16 mouse cellular contexts compared by ENCODE assay signal in the genomic region with DNA sequence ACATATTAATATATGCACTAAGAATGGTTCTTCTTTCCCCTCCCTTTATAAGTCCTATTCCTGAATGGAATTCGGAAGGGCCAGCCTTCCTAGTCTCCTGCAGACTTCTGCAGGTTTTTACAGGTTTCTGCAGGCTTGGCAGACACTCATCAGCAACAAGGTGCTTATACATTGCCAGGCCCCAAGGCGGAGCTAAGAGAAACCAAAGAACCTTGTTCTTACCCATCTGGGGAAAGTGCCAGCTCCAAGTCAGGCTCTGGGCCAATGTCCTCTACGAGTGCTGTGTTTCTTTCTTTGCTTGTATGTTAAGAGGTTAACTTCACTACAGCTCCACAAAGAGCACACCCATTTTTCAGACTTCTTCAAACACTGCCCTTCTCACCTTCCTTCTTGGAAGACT. TPM values are rescaled to one million over a fixed set of nuclear protein-coding genes. Genes with fewer than 3 reads are reported as not detected.
A peak's percentile ranks its signal among the peaks of the same experiment; 100 is the strongest.
DNase-seq lines count a peak whose midpoint lies in the region; ATAC-seq lines count a peak whose summit lies in the region.
"Had no signal": no experiment of that assay in that cellular context is flagged by ENCODE, and none has a peak within 500 bp of the region (broad histone marks: within the 10 kb centered on the region; RNA-seq: fewer than 3 reads in every experiment).

No protein-coding gene starts in this region.

- H3K27me3 ChIP-seq in kidney, embryonic 16.5 days (ENCODE audit: insufficient read depth, low read length): no peaks in the 10 kb centered on the region
- H3K27me3 ChIP-seq in lung, embryonic 16.5 days (ENCODE audit: control insufficient read depth, insufficient read depth, low read depth, low read length): no peaks in the 10 kb centered on the region
- no peaks in the 10 kb centered on the region for H3K27me3 ChIP-seq in midbrain, embryonic 10.5 days (ENCODE audit: low read depth, poor library complexity, severe bottlenecking)
- H3K27me3 ChIP-seq: hindbrain, embryonic 13.5 days; limb, embryonic 12.5 days; neural tube, embryonic 13.5 days had no signal

- H3K4me1 ChIP-seq in kidney, embryonic 16.5 days (ENCODE audit: insufficient read depth, low read length): no peaks in the 10 kb centered on the region
- H3K4me1 ChIP-seq in lung, embryonic 16.5 days (replicated peaks; ENCODE audit: control insufficient read depth, insufficient read depth, low read length): no peaks in the 10 kb centered on the region
- H3K4me1 ChIP-seq in midbrain, embryonic 10.5 days: no peaks in the 10 kb centered on the region
- H3K4me1 ChIP-seq: hindbrain, embryonic 13.5 days; limb, embryonic 12.5 days; neural tube, embryonic 13.5 days had no signal

- H3K9me3 ChIP-seq in kidney, embryonic 16.5 days (ENCODE audit: low read length): no peaks in the 10 kb centered on the region
- no peaks in the 10 kb centered on the region for H3K9me3 ChIP-seq in lung, embryonic 16.5 days (ENCODE audit: control insufficient read depth, low read length)
- H3K9me3 ChIP-seq in midbrain, embryonic 10.5 days (replicated peaks): no peaks in the 10 kb centered on the region
- H3K9me3 ChIP-seq: hindbrain, embryonic 13.5 days; limb, embryonic 12.5 days; neural tube, embryonic 13.5 days had no signal

- H3K36me3 ChIP-seq in kidney, embryonic 16.5 days (ENCODE audit: insufficient read depth, low read length): no peaks in the 10 kb centered on the region
- H3K36me3 ChIP-seq in lung, embryonic 16.5 days (ENCODE audit: control insufficient read depth, insufficient read depth, low read length): no peaks in the 10 kb centered on the region
- H3K36me3 ChIP-seq in midbrain, embryonic 10.5 days: no peaks in the 10 kb centered on the region
- H3K36me3 ChIP-seq: hindbrain, embryonic 13.5 days; limb, embryonic 12.5 days; neural tube, embryonic 13.5 days had no signal

- DNase-seq in kidney, adult 11 months: peak; percentile 53
- peak; percentile 43 for DNase-seq in adipocyte (ENCODE audit: low spot score)
- DNase-seq in kidney, adult 8-10 months: peak; percentile 56 to 68
- no peak for DNase-seq in layer of hippocampus, adult 11-12 months (ENCODE audit: low spot score)
- no peak for DNase-seq in midbrain, embryonic 10.5 days (ENCODE audit: low spot score)
- DNase-seq: cerebellum, adult 18-20 months; gastrocnemius, postnatal 36 days; retina, postnatal 1 day had no signal

- H3K4me2 ChIP-seq in kidney, embryonic 16.5 days (replicated peaks; ENCODE audit: low read depth, low read length): no peak overlapping the region
- H3K4me2 ChIP-seq in lung, embryonic 16.5 days (ENCODE audit: low read depth, low read length): no peak overlapping the region
- H3K4me2 ChIP-seq: hindbrain, embryonic 13.5 days; limb, embryonic 12.5 days; neural tube, embryonic 13.5 days had no signal

- no peak overlapping the region for H3K9ac ChIP-seq in kidney, embryonic 16.5 days (replicated peaks; ENCODE audit: low read length)
- no peak overlapping the region for H3K9ac ChIP-seq in lung, embryonic 16.5 days (ENCODE audit: low read length)
- H3K9ac ChIP-seq: hindbrain, embryonic 13.5 days; limb, embryonic 12.5 days; neural tube, embryonic 13.5 days had no signal

- ATAC-seq in kidney, embryonic 16.5 days (ENCODE audit: low FRiP score, low TSS enrichment): no peak
- peak; percentile 60 for ATAC-seq in lung, embryonic 16.5 days (ENCODE audit: low read depth)
- ATAC-seq: intestine, postnatal 0 days had no signal

- H3K27ac ChIP-seq in kidney, embryonic 16.5 days (ENCODE audit: low read length): no peak overlapping the region
- H3K27ac ChIP-seq in lung, embryonic 16.5 days (ENCODE audit: low read length): no peak overlapping the region
- no peak overlapping the region for H3K27ac ChIP-seq in midbrain, embryonic 10.5 days (replicated peaks)
- H3K27ac ChIP-seq: hindbrain, embryonic 13.5 days; limb, embryonic 12.5 days; neural tube, embryonic 13.5 days had no signal

- 60% methylated on average over 3 of the region's 3 CpGs for WGBS in kidney, embryonic 16.5 days
- 46% methylated on average over 3 of the region's 3 CpGs for WGBS in lung, embryonic 16.5 days
- 76% methylated on average over 3 of the region's 3 CpGs for WGBS in midbrain, embryonic 10.5 days

- H3K4me3 ChIP-seq in kidney, embryonic 16.5 days (ENCODE audit: low read length): no peak overlapping the region
- H3K4me3 ChIP-seq in lung, embryonic 16.5 days (ENCODE audit: low read length): no peak overlapping the region
- H3K4me3 ChIP-seq in midbrain, embryonic 10.5 days: no peak overlapping the region
- H3K4me3 ChIP-seq: erythroblast, embryonic 14.5 days; hindbrain, embryonic 13.5 days; limb, embryonic 12.5 days; neural tube, embryonic 13.5 days had no signal

RNA-seq across cellular contexts. Expression of a gene that starts 24.0 kb away (rescaled TPM):
- not detected in 2 replicates for polyA plus RNA-seq in kidney, embryonic 16.5 days (2015; fragmentation: Nextera tagmentation; extraction: Ambion mirVana)
- not detected in 2 replicates for polyA plus RNA-seq in lung, embryonic 16.5 days (2015; fragmentation: Nextera tagmentation; extraction: Ambion mirVana)
- polyA plus RNA-seq in midbrain, embryonic 10.5 days (2016; fragmentation: Nextera tagmentation; extraction: Ambion mirVana): not detected in 2 replicates
- polyA plus RNA-seq: erythroblast, embryonic 14.5 days; heart, embryonic 14.5 days; hindbrain, embryonic 13.5 days; intestine, postnatal 0 days; limb, embryonic 12.5 days; neural tube, embryonic 13.5 days had no signal

RNA-seq across cellular contexts. Expression of a gene that starts 32.0 kb away (rescaled TPM):
- polyA plus RNA-seq in kidney, embryonic 16.5 days (2015; fragmentation: Nextera tagmentation; extraction: Ambion mirVana): not detected in 2 replicates
- not detected in 2 replicates for polyA plus RNA-seq in lung, embryonic 16.5 days (2015; fragmentation: Nextera tagmentation; extraction: Ambion mirVana)
- not detected in 2 replicates for polyA plus RNA-seq in midbrain, embryonic 10.5 days (2016; fragmentation: Nextera tagmentation; extraction: Ambion mirVana)
- polyA plus RNA-seq: erythroblast, embryonic 14.5 days; heart, embryonic 14.5 days; hindbrain, embryonic 13.5 days; intestine, postnatal 0 days; limb, embryonic 12.5 days; neural tube, embryonic 13.5 days had no signal

RNA-seq across cellular contexts. Expression of a gene that starts 38.7 kb away (rescaled TPM):
- polyA plus RNA-seq in kidney, embryonic 16.5 days (2015; fragmentation: Nextera tagmentation; extraction: Ambion mirVana): not detected in 2 replicates
- not detected in 2 replicates for polyA plus RNA-seq in lung, embryonic 16.5 days (2015; fragmentation: Nextera tagmentation; extraction: Ambion mirVana)
- not detected in 2 replicates for polyA plus RNA-seq in midbrain, embryonic 10.5 days (2016; fragmentation: Nextera tagmentation; extraction: Ambion mirVana)
- polyA plus RNA-seq: erythroblast, embryonic 14.5 days; heart, embryonic 14.5 days; hindbrain, embryonic 13.5 days; intestine, postnatal 0 days; limb, embryonic 12.5 days; neural tube, embryonic 13.5 days had no signal

RNA-seq across cellular contexts. Expression of a gene that starts 43.0 kb away (rescaled TPM):
- polyA plus RNA-seq in kidney, embryonic 16.5 days (2015; fragmentation: Nextera tagmentation; extraction: Ambion mirVana): not detected in 2 replicates
- polyA plus RNA-seq in lung, embryonic 16.5 days (2015; fragmentation: Nextera tagmentation; extraction: Ambion mirVana): not detected in 2 replicates
- polyA plus RNA-seq in midbrain, embryonic 10.5 days (2016; fragmentation: Nextera tagmentation; extraction: Ambion mirVana): not detected in 2 replicates
- polyA plus RNA-seq: erythroblast, embryonic 14.5 days; heart, embryonic 14.5 days; hindbrain, embryonic 13.5 days; intestine, postnatal 0 days; limb, embryonic 12.5 days; neural tube, embryonic 13.5 days had no signal

RNA-seq across cellular contexts. Expression of a gene that starts 50.2 kb away (rescaled TPM):
- polyA plus RNA-seq in kidney, embryonic 16.5 days (2015; fragmentation: Nextera tagmentation; extraction: Ambion mirVana): not detected in 2 replicates
- not detected in 2 replicates for polyA plus RNA-seq in lung, embryonic 16.5 days (2015; fragmentation: Nextera tagmentation; extraction: Ambion mirVana)
- polyA plus RNA-seq in midbrain, embryonic 10.5 days (2016; fragmentation: Nextera tagmentation; extraction: Ambion mirVana): not detected in 2 replicates
- polyA plus RNA-seq: erythroblast, embryonic 14.5 days; heart, embryonic 14.5 days; hindbrain, embryonic 13.5 days; intestine, postnatal 0 days; limb, embryonic 12.5 days; neural tube, embryonic 13.5 days had no signal

Comparison
In these comparisons a context has a peak if more than half of its experiments do, and no peak if none do; other contexts are left out.
1. DNase-seq: peak in kidney, adult 11 months (single experiment), adipocyte (single experiment) and kidney, adult 8-10 months (2 of 2); none in layer of hippocampus, adult 11-12 months (single experiment) and midbrain, embryonic 10.5 days (single experiment).